Mouse (Mus musculus): ENCODE measurements at regions not wholly inside any gene's neighbourhood (a gene's known extent, or its start where the extent isn't known, plus 50 kb on each side); places are given as distances from the start of the nearest gene placed in this dataset.

- no peak for TF ChIP-seq CTCF (IDR thresholded peaks at IDR 0.05; ENCODE audit: extremely low read depth, insufficient read length, insufficient replicate concordance, low read depth, low read length)
- TF ChIP-seq POLR2A (IDR thresholded peaks at IDR 0.05; ENCODE audit: low read depth, low read length), result no peak
Measured at GRCm38 (mm10) chr15:24457726-24458125, 955.8 kb downstream of the Basp1 start.
